Mouse (Mus musculus): Measurements from ENCODE around the gene 1700088E04Rik. TPM values are rescaled to one million over a fixed set of nuclear protein-coding genes. Genes with fewer than 3 reads are reported as not detected.
A peak's percentile ranks its signal among the peaks of the same experiment; 100 is the strongest.

The 1700088E04Rik gene
- total and polyA plus RNA-seq, 3 experiments, result 5.2 to 10.8 (median 9.9) TPM

- peak; percentile 40 for DNase-seq
Measured at GRCm38 (mm10) chr15:79099456-79099855, 41.6 kb downstream of the 1700088E04Rik start.

GRCm38 (mm10) chr15:79098868-79099267 lies 42.2 kb downstream of the 1700088E04Rik start:
- peak; percentile 66 for DNase-seq

GRCm38 (mm10) chr15:79098220-79098619 lies 42.8 kb downstream of the 1700088E04Rik start:
- DNase-seq, result no peak

GRCm38 (mm10) chr15:79097611-79098025 lies 43.4 kb downstream of the 1700088E04Rik start:
- DNase-seq, result peak; percentile 84

GRCm38 (mm10) chr15:79097135-79097534 lies 43.9 kb downstream of the 1700088E04Rik start:
- no peak for DNase-seq

GRCm38 (mm10) chr15:79096556-79096955 lies 44.5 kb downstream of the 1700088E04Rik start:
- peak; percentile 69 for DNase-seq

GRCm38 (mm10) chr15:79095483-79095882 lies 45.6 kb downstream of the 1700088E04Rik start:
- DNase-seq, result no peak

GRCm38 (mm10) chr15:79093083-79093839 lies 47.8 kb downstream of the 1700088E04Rik start:
- peak; percentile 62 for DNase-seq

GRCm38 (mm10) chr15:79092284-79092683 lies 48.8 kb downstream of the 1700088E04Rik start:
- peak; percentile 25 for DNase-seq

GRCm38 (mm10) chr15:79079567-79079966 lies 61.5 kb downstream of the 1700088E04Rik start:
- DNase-seq, result no peak

Other genes with a start within 250 kb of the 1700088E04Rik start
- gene Gm49510, start 241.6 kb downstream of the 1700088E04Rik start, total RNA-seq (2021), result not detected
- not detected in 2 replicates for gene Gm49510, start 241.6 kb downstream of the 1700088E04Rik start, polyA plus RNA-seq (2012; rRNA removed)
- gene Sh3bp1, start 241.5 kb downstream of the 1700088E04Rik start, total RNA-seq (2021), result 10 to 100 TPM in 1 of 2 experiments, 1 to 10 TPM in 1; 4.6 to 11.0 TPM
- gene Sh3bp1, start 241.5 kb downstream of the 1700088E04Rik start, polyA plus RNA-seq (2012; rRNA removed), result 54.1 and 60.0 TPM in 2 replicates
- 1 to 10 TPM; 2.4 to 5.7 TPM for gene Pdxp, start 227.3 kb downstream of the 1700088E04Rik start, total RNA-seq (2021)
- gene Pdxp, start 227.3 kb downstream of the 1700088E04Rik start, polyA plus RNA-seq (2012; rRNA removed), result 18.8 and 30.1 TPM in 2 replicates
- gene Lgals1, start 214.5 kb downstream of the 1700088E04Rik start, total RNA-seq (2021), result 100 to 1,000 TPM; 386 to 613 TPM
- gene Lgals1, start 214.5 kb downstream of the 1700088E04Rik start, polyA plus RNA-seq (2012; rRNA removed), result 341 and 382 TPM in 2 replicates
- gene Nol12, start 206.3 kb downstream of the 1700088E04Rik start, total RNA-seq (2021), result 10 to 100 TPM; 42.0 to 57.2 TPM
- 21.3 and 22.5 TPM in 2 replicates for gene Nol12, start 206.3 kb downstream of the 1700088E04Rik start, polyA plus RNA-seq (2012; rRNA removed)
- 100 to 1,000 TPM in 1 of 2 experiments, 10 to 100 TPM in 1; 93.7 to 129 TPM for gene Triobp, start 193.5 kb downstream of the 1700088E04Rik start, total RNA-seq (2021)
- gene Triobp, start 193.5 kb downstream of the 1700088E04Rik start, polyA plus RNA-seq (2012; rRNA removed), result 101 and 134 TPM in 2 replicates
- gene H1f0, start 112.8 kb downstream of the 1700088E04Rik start, total RNA-seq (2021), result 100 to 1,000 TPM in 1 of 2 experiments, 10 to 100 TPM in 1; 94.6 to 204 TPM
- gene H1f0, start 112.8 kb downstream of the 1700088E04Rik start, polyA plus RNA-seq (2012; rRNA removed), result 109 and 135 TPM in 2 replicates
- gene Galr3, start 99.4 kb downstream of the 1700088E04Rik start, total RNA-seq (2021), result under 1 TPM in 1 of 2 experiments, not detected in 1; 0.28 TPM
- 1.4 and 4.2 TPM in 2 replicates for gene Galr3, start 99.4 kb downstream of the 1700088E04Rik start, polyA plus RNA-seq (2012; rRNA removed)
- gene Ankrd54, start 78.4 kb downstream of the 1700088E04Rik start, total RNA-seq (2021), result 10 to 100 TPM; 20.1 to 27.2 TPM
- 91.9 and 101 TPM in 2 replicates for gene Ankrd54, start 78.4 kb downstream of the 1700088E04Rik start, polyA plus RNA-seq (2012; rRNA removed)
- 100 to 1,000 TPM; 136 to 160 TPM for gene Eif3l, start 66.1 kb downstream of the 1700088E04Rik start, total RNA-seq (2021)
- 94.1 and 119 TPM in 2 replicates for gene Eif3l, start 66.1 kb downstream of the 1700088E04Rik start, polyA plus RNA-seq (2012; rRNA removed)
- gene Micall1, start 32.4 kb downstream of the 1700088E04Rik start, total RNA-seq (2021), result 10 to 100 TPM; 36.5 to 49.5 TPM
- gene Micall1, start 32.4 kb downstream of the 1700088E04Rik start, polyA plus RNA-seq (2012; rRNA removed), result 61.7 and 65.0 TPM in 2 replicates
- 100 to 1,000 TPM in 1 of 2 experiments, 10 to 100 TPM in 1; 92.8 to 151 TPM for gene Polr2f, start 244 bp downstream of the 1700088E04Rik start, total RNA-seq (2021)
- gene Polr2f, start 244 bp downstream of the 1700088E04Rik start, polyA plus RNA-seq (2012; rRNA removed), result 48.1 and 48.3 TPM in 2 replicates
- gene Sox10, start 24.0 kb upstream of the 1700088E04Rik start, total RNA-seq (2021), result 1 to 10 TPM in 1 of 2 experiments, under 1 TPM in 1; 0.89 to 2.5 TPM
- gene Sox10, start 24.0 kb upstream of the 1700088E04Rik start, polyA plus RNA-seq (2012; rRNA removed), result 3.9 and 5.5 TPM in 2 replicates
- gene Pick1, start 87.9 kb upstream of the 1700088E04Rik start, total RNA-seq (2021), result 10 to 100 TPM; 14.6 to 18.5 TPM
- gene Pick1, start 87.9 kb upstream of the 1700088E04Rik start, polyA plus RNA-seq (2012; rRNA removed), result 17.4 and 19.7 TPM in 2 replicates
- not detected for gene Gm49486, start 88.1 kb upstream of the 1700088E04Rik start, total RNA-seq (2021)
- gene Gm49486, start 88.1 kb upstream of the 1700088E04Rik start, polyA plus RNA-seq (2012; rRNA removed), result not detected in 2 replicates
- not detected for gene Slc16a8, start 113.5 kb upstream of the 1700088E04Rik start, total RNA-seq (2021)
- 0.07 and 0.61 TPM in 2 replicates for gene Slc16a8, start 113.5 kb upstream of the 1700088E04Rik start, polyA plus RNA-seq (2012; rRNA removed)
- gene Baiap2l2, start 144.3 kb upstream of the 1700088E04Rik start, total RNA-seq (2021), result under 1 TPM in 1 of 2 experiments, not detected in 1; 0.24 TPM
- gene Baiap2l2, start 144.3 kb upstream of the 1700088E04Rik start, polyA plus RNA-seq (2012; rRNA removed), result 1.5 and 8.5 TPM in 2 replicates
- gene Pla2g6, start 187.1 kb upstream of the 1700088E04Rik start, total RNA-seq (2021), result 10 to 100 TPM; 26.1 to 30.6 TPM
- 47.8 and 50.1 TPM in 2 replicates for gene Pla2g6, start 187.1 kb upstream of the 1700088E04Rik start, polyA plus RNA-seq (2012; rRNA removed)
- 1 to 10 TPM; 7.2 to 9.5 TPM for gene Maff, start 205.4 kb upstream of the 1700088E04Rik start, total RNA-seq (2021)
- gene Maff, start 205.4 kb upstream of the 1700088E04Rik start, polyA plus RNA-seq (2012; rRNA removed), result 3.2 and 3.4 TPM in 2 replicates

Data from adrenal gland, adult 2 months (tissue).